Mouse (Mus musculus): ENCODE results near the gene Vps41. TPM values are rescaled to one million over a fixed set of nuclear protein-coding genes. Genes with fewer than 3 reads are reported as not detected.

The Vps41 gene
- total RNA-seq (2014; rRNA removed) (85.8 and 89.4 TPM in 2 replicates), polyA plus RNA-seq (2015; fragmentation: Nextera tagmentation; extraction: Ambion mirVana) (90.5 and 91.1 TPM in 2 replicates)

DNA sequence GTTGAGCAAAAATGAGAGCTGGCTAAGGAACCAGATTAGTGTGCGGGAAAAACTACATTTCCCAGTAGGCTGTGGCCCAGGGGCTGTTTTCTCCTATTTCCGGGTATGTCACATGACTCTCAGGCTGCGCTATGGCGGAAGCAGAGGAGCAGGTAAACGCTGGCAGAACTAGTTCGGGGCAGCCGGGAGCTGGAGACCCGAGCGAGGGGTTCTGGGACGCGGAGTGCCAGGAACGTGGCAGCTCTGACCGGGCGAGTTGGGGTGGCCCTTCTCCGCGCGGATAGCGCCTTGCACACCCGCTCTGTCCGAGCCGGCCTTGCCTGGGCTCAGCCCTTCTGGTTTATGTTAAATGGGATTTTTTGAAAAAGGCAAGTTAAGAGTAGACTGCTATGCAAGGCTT, at the start of gene Vps41:
Gene Vps41 (plus strand): TSS at position 102 of the 400 bp plus-strand sequence.
- Histone ChIP-seq H3K9me3 (ENCODE audit: low read length) (no peaks in the 10 kb centered on the region), H3K4me1 (ENCODE audit: insufficient read depth, low read length) (peaks cover 4% of the 10 kb centered on the region; the same call in 1 of the 2 replicates), H3K4me2 (ENCODE audit: low read depth, low read length) (peak within 1 kb of the TSS; percentile 68), H3K4me3 (ENCODE audit: low read length) (peak within 1 kb of the TSS; percentile 83), H3K9ac (replicated peaks; ENCODE audit: low read length) (peak within 1 kb of the TSS; percentile 81), H3K27me3 (ENCODE audit: insufficient read depth, low read length) (no peaks in the 10 kb centered on the region), H3K36me3 (ENCODE audit: insufficient read depth, low read length) (no peaks in the 10 kb centered on the region), H3K27ac (peak within 1 kb of the TSS; percentile 48; the same call in 1 of the 2 replicates)
- 0% methylated on average over 21 of the region's 21 CpGs for WGBS
- DNase-seq (ENCODE audit: low spot score) (peak; percentile 92), ATAC-seq (peak; percentile 99)
- no peak for TF ChIP-seq CTCF (IDR thresholded peaks at IDR 0.05; ENCODE audit: low read depth)

DNA sequence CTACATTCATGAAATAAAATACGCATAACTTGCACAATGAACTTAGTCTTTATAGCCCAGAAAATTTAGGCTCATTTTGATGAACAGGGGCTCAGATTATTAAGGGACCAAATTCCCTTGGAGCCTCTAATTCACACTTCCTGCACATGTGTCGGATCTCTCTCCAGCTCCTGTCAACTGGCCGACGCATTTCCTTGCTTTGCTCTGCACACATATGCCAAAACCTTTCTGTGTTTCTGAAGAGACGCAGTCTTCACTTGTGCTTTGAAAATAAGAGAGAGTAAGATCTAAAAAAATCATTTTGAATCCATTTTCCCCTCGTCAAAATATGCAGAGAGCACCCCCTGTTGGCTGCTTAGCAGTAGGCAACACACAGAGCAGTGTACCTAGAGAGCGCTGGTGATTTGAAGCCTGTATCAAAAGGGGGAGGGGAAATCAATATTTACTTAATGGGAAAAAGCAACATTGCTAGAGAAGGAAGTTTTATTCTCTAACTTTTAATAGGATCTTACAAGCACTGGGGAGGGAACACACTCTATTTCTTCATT, 18.5 kb upstream of the Vps41 start:
- no peaks in the 10 kb centered on the region for H3K27me3 ChIP-seq (ENCODE audit: insufficient read depth, low read length)
- H3K9ac ChIP-seq (replicated peaks; ENCODE audit: low read length), result no peak overlapping the region
- H3K4me1 ChIP-seq (ENCODE audit: insufficient read depth, low read length), result no peaks in the 10 kb centered on the region
- no peaks in the 10 kb centered on the region for H3K36me3 ChIP-seq (ENCODE audit: insufficient read depth, low read length)
- TF ChIP-seq CTCF (IDR thresholded peaks at IDR 0.05; ENCODE audit: low read depth), result peak; percentile 83
- ATAC-seq (peak; percentile 74), DNase-seq (ENCODE audit: low spot score) (peak; percentile 81)
- no peak overlapping the region for H3K27ac ChIP-seq
- WGBS, result 31% methylated on average over 7 of the region's 7 CpGs
- H3K4me3 ChIP-seq (ENCODE audit: low read length), result no peak overlapping the region
- H3K4me2 ChIP-seq (ENCODE audit: low read depth, low read length), result no peak overlapping the region
- no peaks in the 10 kb centered on the region for H3K9me3 ChIP-seq (ENCODE audit: low read length)

DNA sequence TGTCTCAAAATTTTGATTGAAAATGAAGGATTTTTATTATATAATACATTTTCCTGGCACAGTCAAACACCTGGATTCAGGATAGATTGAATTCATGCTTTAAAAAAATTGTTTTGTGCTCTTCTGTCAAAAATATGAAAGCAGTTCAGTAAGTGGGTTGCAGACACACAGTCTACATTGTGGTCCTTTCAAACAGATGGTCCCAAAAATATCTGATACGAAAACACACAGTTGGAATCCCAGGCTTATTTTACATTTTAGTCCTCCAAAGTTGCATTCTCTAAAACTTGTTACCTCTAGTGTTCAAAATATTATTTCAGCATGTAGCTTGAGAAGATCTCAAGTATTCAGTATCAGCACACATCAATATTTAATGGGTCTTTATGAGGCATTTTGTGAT, 5.4 kb upstream of the Vps41 start:
- no peaks in the 10 kb centered on the region for H3K4me1 ChIP-seq (ENCODE audit: insufficient read depth, low read length)
- no peaks in the 10 kb centered on the region for H3K36me3 ChIP-seq (ENCODE audit: insufficient read depth, low read length)
- no peak for TF ChIP-seq CTCF (IDR thresholded peaks at IDR 0.05; ENCODE audit: low read depth)
- no peak overlapping the region for H3K9ac ChIP-seq (replicated peaks; ENCODE audit: low read length)
- no peaks in the 10 kb centered on the region for H3K27me3 ChIP-seq (ENCODE audit: insufficient read depth, low read length)
- H3K27ac ChIP-seq, result no peak overlapping the region
- no peak overlapping the region for H3K4me2 ChIP-seq (ENCODE audit: low read depth, low read length)
- DNase-seq (ENCODE audit: low spot score), result no peak
- H3K9me3 ChIP-seq (ENCODE audit: low read length), result no peaks in the 10 kb centered on the region
- 79% methylated on average over 1 of the region's 1 CpGs for WGBS
- H3K4me3 ChIP-seq (ENCODE audit: low read length), result no peak overlapping the region
- no peak for ATAC-seq

DNA sequence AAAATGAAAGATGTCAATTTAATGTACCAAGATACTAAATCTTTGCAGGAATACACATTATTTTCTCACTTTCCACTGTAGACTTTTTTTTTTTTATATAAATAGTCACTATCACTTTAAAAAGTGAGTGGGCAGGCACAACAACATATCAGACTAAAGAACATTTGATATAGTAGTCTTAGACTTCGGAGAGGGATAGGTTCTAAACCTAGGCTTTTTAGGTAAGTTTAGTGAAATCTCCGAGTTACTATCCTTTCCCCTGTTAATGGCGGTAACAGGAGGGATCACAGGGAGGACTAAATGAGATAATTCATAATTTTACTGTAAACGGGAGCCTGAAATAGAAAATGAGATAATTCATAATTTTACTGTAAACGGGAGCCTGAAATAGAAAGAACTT, 379 bp upstream of the Vps41 start:
- ATAC-seq (peak; percentile 50), DNase-seq (ENCODE audit: low spot score) (no peak)
- Histone ChIP-seq H3K9ac (replicated peaks; ENCODE audit: low read length) (no peak overlapping the region), H3K4me3 (ENCODE audit: low read length) (peak overlapping the region; percentile 83), H3K27me3 (ENCODE audit: insufficient read depth, low read length) (no peaks in the 10 kb centered on the region), H3K36me3 (ENCODE audit: insufficient read depth, low read length) (no peaks in the 10 kb centered on the region), H3K4me2 (ENCODE audit: low read depth, low read length) (peak overlapping the region; percentile 68), H3K4me1 (ENCODE audit: insufficient read depth, low read length) (peaks cover 4% of the 10 kb centered on the region; the same call in 1 of the 2 replicates), H3K9me3 (ENCODE audit: low read length) (no peaks in the 10 kb centered on the region), H3K27ac (no peak overlapping the region)
- 35% methylated on average over 5 of the region's 5 CpGs for WGBS
- TF ChIP-seq CTCF (IDR thresholded peaks at IDR 0.05; ENCODE audit: low read depth), result no peak

DNA sequence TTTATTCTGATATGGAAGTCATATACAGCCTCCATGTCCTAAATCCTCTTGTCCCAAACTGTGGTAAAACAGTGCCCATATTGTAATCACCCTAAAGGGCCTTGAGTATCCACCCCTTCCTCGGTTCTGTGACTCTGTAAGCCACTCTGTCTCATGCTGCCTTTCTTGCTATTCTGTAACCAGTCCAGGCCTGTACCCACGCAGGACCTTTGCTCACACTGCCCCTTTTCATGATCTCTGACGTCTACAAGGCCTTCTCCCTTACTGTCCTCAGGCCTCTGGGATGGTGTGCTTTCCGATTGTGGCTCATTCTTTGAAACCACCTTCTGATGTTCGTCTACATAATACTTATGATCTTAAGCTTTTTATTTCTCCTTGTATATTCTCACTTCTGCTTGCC, 1.4 kb downstream of the Vps41 start:
- 73% methylated on average over 5 of the region's 5 CpGs for WGBS
- Histone ChIP-seq H3K4me2 (ENCODE audit: low read depth, low read length) (no peak overlapping the region), H3K9ac (replicated peaks; ENCODE audit: low read length) (no peak overlapping the region), H3K4me3 (ENCODE audit: low read length) (no peak overlapping the region), H3K9me3 (ENCODE audit: low read length) (no peaks in the 10 kb centered on the region), H3K27me3 (ENCODE audit: insufficient read depth, low read length) (no peaks in the 10 kb centered on the region), H3K4me1 (ENCODE audit: insufficient read depth, low read length) (peaks cover 4% of the 10 kb centered on the region; the same call in 1 of the 2 replicates), H3K36me3 (ENCODE audit: insufficient read depth, low read length) (no peaks in the 10 kb centered on the region), H3K27ac (no peak overlapping the region)
- no peak for DNase-seq (ENCODE audit: low spot score)
- no peak for TF ChIP-seq CTCF (IDR thresholded peaks at IDR 0.05; ENCODE audit: low read depth)
- ATAC-seq, result no peak

DNA sequence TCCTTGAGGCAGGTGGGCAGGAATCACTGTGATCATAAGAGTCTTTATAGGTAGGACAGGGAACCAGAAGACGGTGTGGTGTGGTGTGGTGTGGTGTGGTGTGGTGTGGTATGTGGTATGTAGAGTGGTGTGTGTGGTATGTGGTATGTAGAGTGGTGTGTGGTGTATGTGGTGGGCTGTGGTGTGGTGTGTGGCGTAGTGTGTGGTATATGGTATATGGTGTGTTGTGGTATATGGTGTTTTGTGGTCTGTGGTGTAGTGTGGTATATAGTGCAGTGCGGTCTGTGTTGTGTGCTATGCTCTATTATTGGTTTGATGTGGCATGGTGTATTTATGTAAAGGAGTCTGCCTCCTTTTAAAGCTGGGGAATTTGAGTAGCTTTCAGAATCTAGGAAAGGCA, 13.6 kb downstream of the Vps41 start:
- Histone ChIP-seq H3K27ac (no peak overlapping the region), H3K9me3 (ENCODE audit: low read length) (no peaks in the 10 kb centered on the region), H3K27me3 (ENCODE audit: insufficient read depth, low read length) (no peaks in the 10 kb centered on the region), H3K4me2 (ENCODE audit: low read depth, low read length) (no peak overlapping the region), H3K4me1 (ENCODE audit: insufficient read depth, low read length) (no peaks in the 10 kb centered on the region), H3K4me3 (ENCODE audit: low read length) (no peak overlapping the region), H3K9ac (replicated peaks; ENCODE audit: low read length) (no peak overlapping the region), H3K36me3 (ENCODE audit: insufficient read depth, low read length) (no peaks in the 10 kb centered on the region)
- no peak for TF ChIP-seq CTCF (IDR thresholded peaks at IDR 0.05; ENCODE audit: low read depth)
- DNase-seq (ENCODE audit: low spot score), result no peak
- WGBS, result 99% methylated on average over 3 of the region's 3 CpGs
- no peak for ATAC-seq

DNA sequence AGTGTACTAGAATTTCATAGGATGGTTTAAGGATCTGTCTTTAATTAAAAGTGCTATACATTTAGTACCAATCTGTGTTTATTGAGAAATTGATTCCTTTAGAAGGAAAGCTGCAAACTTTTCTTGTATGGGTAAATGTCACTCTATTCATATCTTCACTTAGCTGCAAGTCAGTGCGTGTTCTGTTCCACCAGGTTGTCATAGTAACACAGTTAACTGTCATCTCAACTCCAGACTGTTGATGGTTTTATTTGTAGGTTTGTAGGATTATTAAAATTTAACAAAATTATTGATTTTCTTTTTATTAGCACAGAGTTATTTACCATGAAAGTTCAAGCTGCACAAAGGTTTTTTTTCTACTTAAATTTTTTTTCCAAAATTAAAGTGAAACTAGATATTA, 19.5 kb downstream of the Vps41 start:
- no peak for DNase-seq (ENCODE audit: low spot score)
- no peaks in the 10 kb centered on the region for H3K4me1 ChIP-seq (ENCODE audit: insufficient read depth, low read length)
- no peak overlapping the region for H3K27ac ChIP-seq
- no peaks in the 10 kb centered on the region for H3K27me3 ChIP-seq (ENCODE audit: insufficient read depth, low read length)
- TF ChIP-seq CTCF (IDR thresholded peaks at IDR 0.05; ENCODE audit: low read depth), result no peak
- no peak overlapping the region for H3K4me2 ChIP-seq (ENCODE audit: low read depth, low read length)
- H3K9ac ChIP-seq (replicated peaks; ENCODE audit: low read length), result no peak overlapping the region
- peaks cover 5% of the 10 kb centered on the region for H3K9me3 ChIP-seq (ENCODE audit: low read length)
- no peak for ATAC-seq
- 44% methylated on average over 1 of the region's 1 CpGs for WGBS
- no peak overlapping the region for H3K4me3 ChIP-seq (ENCODE audit: low read length)
- peaks cover 20% of the 10 kb centered on the region; the same call in 1 of the 2 replicates for H3K36me3 ChIP-seq (ENCODE audit: insufficient read depth, low read length)
